Mouse (Mus musculus): ENCODE data around the gene Zfp128.
"Not testable (repeated sequence)": the region's sequence is repeated elsewhere in the genome, so short reads cannot be mapped to it uniquely, and the experiment has no call there.

The Zfp128 gene

GRCm38 (mm10) chr7:12880911-12881660 lies at the start of gene Zfp128:
Zfp128 (plus strand) TSS chr7:12881177.
- peak; percentile 97 for DNase-seq

GRCm38 (mm10) chr7:12834162-12835120 lies 46.5 kb upstream of the Zfp128 start, which contains the start of gene Zfp110:
Zfp110 (plus strand) TSS chr7:12834761.
- DNase-seq, result peak; percentile 88

- peak; percentile 60 for DNase-seq
Observed at GRCm38 (mm10) chr7:12835193-12835671, 45.7 kb upstream of the Zfp128 start.

GRCm38 (mm10) chr7:12835779-12836178 lies 45.2 kb upstream of the Zfp128 start:
- no peak for DNase-seq

GRCm38 (mm10) chr7:12874301-12874700 lies 6.7 kb upstream of the Zfp128 start:
- DNase-seq, result no peak

- DNase-seq, result no peak
Observed at GRCm38 (mm10) chr7:12880036-12880435, 941 bp upstream of the Zfp128 start.

- not testable (repeated sequence) for DNase-seq
Observed at GRCm38 (mm10) chr7:12880497-12880896, 480 bp upstream of the Zfp128 start.

- no peak for DNase-seq
Observed at GRCm38 (mm10) chr7:12886563-12887266, 5.7 kb downstream of the Zfp128 start.

GRCm38 (mm10) chr7:12887585-12887984 lies 6.6 kb downstream of the Zfp128 start:
- DNase-seq, result no peak

GRCm38 (mm10) chr7:12890928-12891327 lies 10.0 kb downstream of the Zfp128 start:
- no peak for DNase-seq

- DNase-seq, result no peak
Observed at GRCm38 (mm10) chr7:12891334-12891733, 10.4 kb downstream of the Zfp128 start.

- DNase-seq, result peak; percentile 95
Observed at GRCm38 (mm10) chr7:12897655-12898410, 16.9 kb downstream of the Zfp128 start, which contains the start of gene Zscan22. Zscan22 (plus strand) TSS chr7:12897815.

- DNase-seq, result no peak
Observed at GRCm38 (mm10) chr7:12901517-12901916, 20.5 kb downstream of the Zfp128 start.

GRCm38 (mm10) chr7:12903623-12904022 lies 22.6 kb downstream of the Zfp128 start:
- DNase-seq, result no peak

GRCm38 (mm10) chr7:12905146-12905545 lies 24.2 kb downstream of the Zfp128 start:
- no peak for DNase-seq

GRCm38 (mm10) chr7:12909498-12909962 lies 28.6 kb downstream of the Zfp128 start:
- DNase-seq, result peak; percentile 80

- peak; percentile 75 for DNase-seq
Observed at GRCm38 (mm10) chr7:12910181-12910668, 29.2 kb downstream of the Zfp128 start.

GRCm38 (mm10) chr7:12913556-12913955 lies 32.6 kb downstream of the Zfp128 start:
- DNase-seq, result no peak

GRCm38 (mm10) chr7:12920495-12920894 lies 39.5 kb downstream of the Zfp128 start:
- peak; percentile 29 for DNase-seq

- no peak for DNase-seq
Observed at GRCm38 (mm10) chr7:12921318-12921704, 40.3 kb downstream of the Zfp128 start.

- DNase-seq, result peak; percentile 99
Observed at GRCm38 (mm10) chr7:12921705-12922465, 40.9 kb downstream of the Zfp128 start, which contains the start of gene Rps5. Rps5 (plus strand) TSS chr7:12922290.

All from cerebellum, adult 9-11 months (tissue).